Mouse (Mus musculus): ENCODE measurements around the gene Ctps. TPM values are rescaled to one million over a fixed set of nuclear protein-coding genes. Genes with fewer than 3 reads are reported as not detected.

Ctps gene
- total and polyA plus RNA-seq, 2 experiments from 2014 or later: 52.5 to 66.3 TPM

DNA sequence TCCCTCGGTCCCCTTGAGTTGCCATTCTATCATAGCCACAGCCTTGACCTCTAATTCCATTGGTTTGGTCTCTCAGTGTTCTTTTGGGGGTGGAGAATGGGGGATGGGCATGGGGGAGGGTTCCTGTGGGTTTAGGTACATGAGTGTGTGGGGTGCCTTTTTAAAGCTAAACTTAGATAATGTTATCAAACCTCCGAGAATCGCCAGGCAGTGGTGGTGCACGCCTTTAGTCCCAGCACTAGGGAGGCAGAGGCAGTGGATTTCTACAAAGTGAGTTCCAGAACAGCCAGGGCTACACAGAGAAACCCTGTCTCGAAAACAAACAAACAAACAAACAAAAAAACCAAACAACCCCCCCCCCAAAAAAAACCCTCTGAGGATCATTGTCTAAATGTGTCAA is 10.8 kb upstream of the Ctps start:
- no peaks in the 10 kb centered on the region for H3K4me1 ChIP-seq (ENCODE audit: insufficient read depth, low read length)
- no peaks in the 10 kb centered on the region for H3K27me3 ChIP-seq (ENCODE audit: insufficient read depth, low read length)
- no peak overlapping the region for H3K4me3 ChIP-seq (ENCODE audit: low read depth, low read length)
- TF ChIP-seq CTCF (IDR thresholded peaks at IDR 0.05): no peak
- H3K27ac ChIP-seq (ENCODE audit: low read depth, low read length): no peak overlapping the region
- 80% methylated on average over 5 of the region's 5 CpGs for WGBS
- H3K9me3 ChIP-seq (ENCODE audit: low read length): no peaks in the 10 kb centered on the region
- ATAC-seq (ENCODE audit: low FRiP score): no peak
- H3K4me2 ChIP-seq (ENCODE audit: low read depth, low read length, poor library complexity, severe bottlenecking): no peak overlapping the region
- DNase-seq (ENCODE audit: low spot score): no peak
- H3K9ac ChIP-seq (replicated peaks; ENCODE audit: low read length, poor library complexity, severe bottlenecking): no peak overlapping the region
- H3K36me3 ChIP-seq (ENCODE audit: insufficient read depth, low read length): no peaks in the 10 kb centered on the region

DNA sequence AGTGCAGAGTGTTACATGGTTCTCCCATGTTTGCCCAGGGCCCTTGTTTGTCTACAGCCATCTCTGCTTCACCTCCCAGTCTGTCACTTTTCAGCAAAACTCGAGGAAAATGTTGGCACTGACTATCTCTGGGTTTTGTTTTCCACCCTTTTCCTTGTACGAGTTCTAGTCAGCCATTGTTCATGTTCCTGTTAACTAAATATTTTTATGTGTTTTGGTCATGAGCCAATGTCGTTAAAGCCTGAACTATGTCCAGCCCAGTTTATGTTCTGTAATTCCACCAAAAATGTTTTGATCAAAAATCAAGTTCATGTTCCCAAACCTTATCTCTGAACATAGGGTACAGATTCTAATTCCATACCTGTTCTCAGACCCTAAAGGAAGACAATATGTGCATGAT is 1.6 kb upstream of the Ctps start:
- H3K27me3 ChIP-seq (ENCODE audit: insufficient read depth, low read length): no peaks in the 10 kb centered on the region
- no peak for TF ChIP-seq CTCF (IDR thresholded peaks at IDR 0.05)
- no peaks in the 10 kb centered on the region for H3K9me3 ChIP-seq (ENCODE audit: low read length)
- no peak for DNase-seq (ENCODE audit: low spot score)
- no peaks in the 10 kb centered on the region for H3K36me3 ChIP-seq (ENCODE audit: insufficient read depth, low read length)
- ATAC-seq (ENCODE audit: low FRiP score): no peak
- H3K4me3 ChIP-seq (ENCODE audit: low read depth, low read length): no peak overlapping the region
- peaks cover 8% of the 10 kb centered on the region; the same call in 1 of the 2 replicates for H3K4me1 ChIP-seq (ENCODE audit: insufficient read depth, low read length)
- 72% methylated on average over 3 of the region's 3 CpGs for WGBS
- H3K4me2 ChIP-seq (ENCODE audit: low read depth, low read length, poor library complexity, severe bottlenecking): no peak overlapping the region
- H3K27ac ChIP-seq (ENCODE audit: low read depth, low read length): no peak overlapping the region
- no peak overlapping the region for H3K9ac ChIP-seq (replicated peaks; ENCODE audit: low read length, poor library complexity, severe bottlenecking)

DNA sequence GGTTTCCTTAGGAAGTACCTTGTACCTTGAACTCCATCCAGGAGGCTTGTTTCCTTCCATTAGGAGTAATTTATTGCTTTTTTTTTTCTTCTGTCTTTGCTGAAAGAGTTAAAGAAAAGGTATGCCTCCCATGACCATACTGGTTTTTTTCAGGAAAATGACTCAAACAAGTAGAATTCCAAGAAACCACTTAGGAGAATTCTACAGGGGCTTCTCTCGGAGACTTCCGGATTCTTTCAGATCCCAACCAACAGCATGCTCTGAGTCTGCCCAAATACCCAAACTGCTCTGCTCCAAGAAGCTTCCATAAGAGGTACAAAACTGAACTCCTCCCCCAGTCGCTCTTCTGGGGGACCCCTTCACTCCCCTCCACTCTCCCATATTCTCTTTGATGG is 991 bp upstream of the Ctps start:
- Histone ChIP-seq H3K9ac (replicated peaks; ENCODE audit: low read length, poor library complexity, severe bottlenecking) (no peak overlapping the region), H3K9me3 (ENCODE audit: low read length) (no peaks in the 10 kb centered on the region), H3K27ac (ENCODE audit: low read depth, low read length) (peak overlapping the region; percentile 92), H3K4me1 (ENCODE audit: insufficient read depth, low read length) (peaks cover 8% of the 10 kb centered on the region; the same call in 1 of the 2 replicates), H3K4me2 (ENCODE audit: low read depth, low read length, poor library complexity, severe bottlenecking) (peak overlapping the region; percentile 75), H3K36me3 (ENCODE audit: insufficient read depth, low read length) (no peaks in the 10 kb centered on the region), H3K27me3 (ENCODE audit: insufficient read depth, low read length) (no peaks in the 10 kb centered on the region), H3K4me3 (ENCODE audit: low read depth, low read length) (peak overlapping the region; percentile 73; the same call in 1 of the 2 replicates)
- 71% methylated on average over 3 of the region's 3 CpGs for WGBS
- ATAC-seq (ENCODE audit: low FRiP score) (no peak), DNase-seq (ENCODE audit: low spot score) (no peak)
- no peak for TF ChIP-seq CTCF (IDR thresholded peaks at IDR 0.05)

DNA sequence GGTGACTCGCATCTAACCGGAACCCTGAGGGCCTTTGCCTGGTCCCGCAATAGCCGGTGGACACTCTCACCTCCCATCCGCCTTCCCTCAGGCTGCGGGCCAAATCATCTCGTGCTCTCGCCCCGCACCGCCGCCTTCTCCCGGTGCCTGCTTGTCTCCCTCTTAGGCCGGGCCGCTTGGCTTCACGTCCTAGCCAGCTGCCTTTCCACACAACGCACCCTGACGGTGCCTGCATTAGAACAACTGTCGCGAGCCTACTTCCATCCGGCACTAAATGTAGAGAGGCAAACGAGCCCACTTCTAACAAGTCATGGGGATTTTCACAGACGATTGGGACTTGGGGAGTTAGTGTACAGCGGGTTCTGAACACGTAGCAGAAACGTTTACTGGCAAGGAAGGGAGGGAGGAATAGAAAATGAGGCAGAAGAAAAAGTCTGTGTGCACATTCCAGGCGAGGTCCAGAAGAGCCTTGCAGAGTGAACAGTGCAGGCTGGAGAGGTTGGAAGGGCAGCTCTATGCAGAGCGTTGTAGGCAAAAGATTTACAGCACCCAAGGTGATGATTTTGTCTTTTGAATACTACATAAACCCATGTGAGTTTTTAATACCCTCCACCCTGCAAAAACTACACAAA is 478 bp upstream of the Ctps start:
- H3K9me3 ChIP-seq (ENCODE audit: low read length): no peaks in the 10 kb centered on the region
- no peak for TF ChIP-seq CTCF (IDR thresholded peaks at IDR 0.05)
- 1% methylated on average over 27 of the region's 27 CpGs for WGBS
- H3K4me1 ChIP-seq (ENCODE audit: insufficient read depth, low read length): peaks cover 8% of the 10 kb centered on the region; the same call in 1 of the 2 replicates
- peak; percentile 61 for ATAC-seq (ENCODE audit: low FRiP score)
- no peaks in the 10 kb centered on the region for H3K36me3 ChIP-seq (ENCODE audit: insufficient read depth, low read length)
- peak overlapping the region; percentile 75 for H3K4me2 ChIP-seq (ENCODE audit: low read depth, low read length, poor library complexity, severe bottlenecking)
- peak overlapping the region; percentile 73 for H3K4me3 ChIP-seq (ENCODE audit: low read depth, low read length)
- peak overlapping the region; percentile 92 for H3K27ac ChIP-seq (ENCODE audit: low read depth, low read length)
- no peaks in the 10 kb centered on the region for H3K27me3 ChIP-seq (ENCODE audit: insufficient read depth, low read length)
- DNase-seq (ENCODE audit: low spot score): no peak
- peak overlapping the region; percentile 86 for H3K9ac ChIP-seq (replicated peaks; ENCODE audit: low read length, poor library complexity, severe bottlenecking)

DNA sequence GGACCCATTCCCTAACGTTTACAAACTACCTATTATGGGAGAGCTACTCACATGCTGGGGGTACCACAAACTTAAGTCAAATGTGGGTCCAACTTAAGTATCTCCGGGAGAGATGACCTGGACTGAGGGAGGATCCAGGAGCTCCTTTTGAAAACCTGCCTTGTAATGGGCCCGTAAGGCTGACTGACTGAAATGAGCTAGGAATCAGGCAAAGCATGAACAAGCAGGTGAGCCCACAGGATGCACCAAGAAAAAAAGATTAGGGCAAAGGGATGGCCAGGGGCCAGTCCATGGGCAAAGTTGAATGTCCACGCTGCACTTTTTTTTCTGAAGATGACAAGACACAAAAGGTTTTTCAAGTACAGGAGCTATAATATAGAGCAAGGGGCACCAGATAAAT is 1.1 kb downstream of the Ctps start:
- ATAC-seq (ENCODE audit: low FRiP score): no peak
- Histone ChIP-seq H3K27me3 (ENCODE audit: insufficient read depth, low read length) (no peaks in the 10 kb centered on the region), H3K4me3 (ENCODE audit: low read depth, low read length) (peak overlapping the region; percentile 73), H3K9me3 (ENCODE audit: low read length) (no peaks in the 10 kb centered on the region), H3K9ac (replicated peaks; ENCODE audit: low read length, poor library complexity, severe bottlenecking) (peak overlapping the region; percentile 86), H3K36me3 (ENCODE audit: insufficient read depth, low read length) (no peaks in the 10 kb centered on the region), H3K4me1 (ENCODE audit: insufficient read depth, low read length) (peaks cover 8% of the 10 kb centered on the region; the same call in 1 of the 2 replicates), H3K4me2 (ENCODE audit: low read depth, low read length, poor library complexity, severe bottlenecking) (peak overlapping the region; percentile 75), H3K27ac (ENCODE audit: low read depth, low read length) (peak overlapping the region; percentile 92; the same call in 1 of the 2 replicates)
- WGBS: 6% methylated on average over 4 of the region's 4 CpGs
- DNase-seq (ENCODE audit: low spot score): no peak
- no peak for TF ChIP-seq CTCF (IDR thresholded peaks at IDR 0.05)

DNA sequence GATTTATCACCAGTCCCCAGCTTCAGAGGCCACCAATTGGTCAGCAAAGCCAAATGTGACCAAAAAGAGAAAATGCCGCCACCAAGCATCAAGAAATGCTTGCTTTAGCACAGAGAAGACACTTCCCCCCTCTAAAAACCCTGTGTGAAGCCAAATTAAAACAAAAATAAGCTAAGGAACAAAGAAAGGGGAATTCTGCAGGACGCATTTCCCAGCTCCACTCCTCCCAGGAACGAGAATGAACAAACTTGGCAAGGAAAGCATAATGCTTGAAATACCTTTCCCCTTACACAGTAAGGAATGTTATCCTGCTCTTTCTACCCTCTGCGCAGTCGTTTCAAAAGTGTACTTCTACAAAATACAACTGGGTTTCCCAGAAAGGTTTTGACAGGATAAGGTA is 2.1 kb downstream of the Ctps start:
- H3K9me3 ChIP-seq (ENCODE audit: low read length): no peaks in the 10 kb centered on the region
- no peak overlapping the region for H3K27ac ChIP-seq (ENCODE audit: low read depth, low read length)
- DNase-seq (ENCODE audit: low spot score): no peak
- H3K4me3 ChIP-seq (ENCODE audit: low read depth, low read length): no peak overlapping the region
- H3K9ac ChIP-seq (replicated peaks; ENCODE audit: low read length, poor library complexity, severe bottlenecking): no peak overlapping the region
- WGBS: 52% methylated on average over 5 of the region's 5 CpGs
- peaks cover 8% of the 10 kb centered on the region; the same call in 1 of the 2 replicates for H3K4me1 ChIP-seq (ENCODE audit: insufficient read depth, low read length)
- no peak for TF ChIP-seq CTCF (IDR thresholded peaks at IDR 0.05)
- 0 out of 2 replicates have a peak, but pooled peaks cover 7% of the 10 kb centered on the region for H3K36me3 ChIP-seq (ENCODE audit: insufficient read depth, low read length)
- no peak overlapping the region for H3K4me2 ChIP-seq (ENCODE audit: low read depth, low read length, poor library complexity, severe bottlenecking)
- H3K27me3 ChIP-seq (ENCODE audit: insufficient read depth, low read length): no peaks in the 10 kb centered on the region
- no peak for ATAC-seq (ENCODE audit: low FRiP score)

All from midbrain, postnatal 0 days (tissue).